Mouse (Mus musculus): ENCODE measurements around the gene Rbm34. TPM values are rescaled to one million over a fixed set of nuclear protein-coding genes. Genes with fewer than 3 reads are reported as not detected.

Rbm34 gene
- polyA plus RNA-seq, 1 experiment from 2014 or later, result 22.0 TPM

- 84% methylated on average over 1 of the region's 1 CpGs for WGBS
- ATAC-seq, result no peak
- H3K4me2 ChIP-seq (ENCODE audit: low read depth, low read length), result no peak overlapping the region; the same call in 1 of the 2 replicates
- no peaks in the 10 kb centered on the region for H3K36me3 ChIP-seq (ENCODE audit: control insufficient read depth, insufficient read depth, low read length)
- H3K4me1 ChIP-seq (ENCODE audit: control insufficient read depth, insufficient read depth, low read length), result peaks cover 7% of the 10 kb centered on the region; the same call in 1 of the 2 replicates
- no peaks in the 10 kb centered on the region for H3K27me3 ChIP-seq (replicated peaks; ENCODE audit: control insufficient read depth, insufficient read depth, low read length)
- no peak overlapping the region for H3K9ac ChIP-seq (ENCODE audit: low read depth, low read length)
- no peak overlapping the region for H3K27ac ChIP-seq (ENCODE audit: low read length)
- no peak overlapping the region for H3K4me3 ChIP-seq (ENCODE audit: low read length)
- no peaks in the 10 kb centered on the region for H3K9me3 ChIP-seq (ENCODE audit: control insufficient read depth, low read length)
These were observed 1.3 kb downstream of the Rbm34 start for GRCm38 (mm10) chr8:126969546-126969945.

- WGBS, result 92% methylated on average over 6 of the region's 6 CpGs
- Histone ChIP-seq H3K27me3 (replicated peaks; ENCODE audit: control insufficient read depth, insufficient read depth, low read length) (no peaks in the 10 kb centered on the region), H3K27ac (ENCODE audit: low read length) (no peak overlapping the region), H3K4me1 (ENCODE audit: control insufficient read depth, insufficient read depth, low read length) (peaks cover 7% of the 10 kb centered on the region; the same call in 1 of the 2 replicates), H3K4me2 (ENCODE audit: low read depth, low read length) (no peak overlapping the region), H3K9me3 (ENCODE audit: control insufficient read depth, low read length) (no peaks in the 10 kb centered on the region), H3K4me3 (ENCODE audit: low read length) (no peak overlapping the region), H3K9ac (ENCODE audit: low read depth, low read length) (no peak overlapping the region), H3K36me3 (ENCODE audit: control insufficient read depth, insufficient read depth, low read length) (no peaks in the 10 kb centered on the region)
- no peak for ATAC-seq
These were observed 2.8 kb downstream of the Rbm34 start for GRCm38 (mm10) chr8:126968107-126968506.

- no peak for ATAC-seq
These were observed 5.6 kb downstream of the Rbm34 start for GRCm38 (mm10) chr8:126965246-126965645.

GRCm38 (mm10) chr8:126962871-126963270 lies 8.0 kb downstream of the Rbm34 start:
- WGBS, result 90% methylated on average over 1 of the region's 1 CpGs
- no peaks in the 10 kb centered on the region for H3K27me3 ChIP-seq (replicated peaks; ENCODE audit: control insufficient read depth, insufficient read depth, low read length)
- no peak overlapping the region for H3K9ac ChIP-seq (ENCODE audit: low read depth, low read length)
- H3K36me3 ChIP-seq (ENCODE audit: control insufficient read depth, insufficient read depth, low read length), result no peaks in the 10 kb centered on the region
- no peaks in the 10 kb centered on the region for H3K4me1 ChIP-seq (ENCODE audit: control insufficient read depth, insufficient read depth, low read length)
- no peaks in the 10 kb centered on the region for H3K9me3 ChIP-seq (ENCODE audit: control insufficient read depth, low read length)
- no peak for ATAC-seq
- no peak overlapping the region for H3K4me3 ChIP-seq (ENCODE audit: low read length)
- no peak overlapping the region for H3K4me2 ChIP-seq (ENCODE audit: low read depth, low read length)
- no peak overlapping the region for H3K27ac ChIP-seq (ENCODE audit: low read length)

More at GRCm38 (mm10) chr8:126965246-126965645, 5.6 kb downstream of the Rbm34 start:
- H3K4me2 ChIP-seq (ENCODE audit: low read depth, low read length), result no peak overlapping the region
- H3K36me3 ChIP-seq (ENCODE audit: control insufficient read depth, insufficient read depth, low read length), result no peaks in the 10 kb centered on the region
- 81% methylated on average over 6 of the region's 6 CpGs for WGBS
- H3K27ac ChIP-seq (ENCODE audit: low read length), result no peak overlapping the region
- peaks cover 7% of the 10 kb centered on the region; the same call in 1 of the 2 replicates for H3K4me1 ChIP-seq (ENCODE audit: control insufficient read depth, insufficient read depth, low read length)
- H3K9me3 ChIP-seq (ENCODE audit: control insufficient read depth, low read length), result no peaks in the 10 kb centered on the region
- H3K27me3 ChIP-seq (replicated peaks; ENCODE audit: control insufficient read depth, insufficient read depth, low read length), result no peaks in the 10 kb centered on the region
- no peak overlapping the region for H3K9ac ChIP-seq (ENCODE audit: low read depth, low read length)
- no peak overlapping the region for H3K4me3 ChIP-seq (ENCODE audit: low read length)

GRCm38 (mm10) chr8:126961516-126961915 lies 9.4 kb downstream of the Rbm34 start:
- Histone ChIP-seq H3K27ac (ENCODE audit: low read length) (no peak overlapping the region), H3K9me3 (ENCODE audit: control insufficient read depth, low read length) (no peaks in the 10 kb centered on the region), H3K4me3 (ENCODE audit: low read length) (no peak overlapping the region), H3K4me2 (ENCODE audit: low read depth, low read length) (no peak overlapping the region), H3K36me3 (ENCODE audit: control insufficient read depth, insufficient read depth, low read length) (no peaks in the 10 kb centered on the region), H3K4me1 (ENCODE audit: control insufficient read depth, insufficient read depth, low read length) (no peaks in the 10 kb centered on the region), H3K27me3 (replicated peaks; ENCODE audit: control insufficient read depth, insufficient read depth, low read length) (no peaks in the 10 kb centered on the region), H3K9ac (ENCODE audit: low read depth, low read length) (no peak overlapping the region)
- 93% methylated on average over 3 of the region's 3 CpGs for WGBS
- ATAC-seq, result no peak

GRCm38 (mm10) chr8:126951900-126952636 lies 18.8 kb downstream of the Rbm34 start:
- H3K27ac ChIP-seq (ENCODE audit: low read length), result peak overlapping the region; percentile 84
- peaks cover 12% of the 10 kb centered on the region for H3K36me3 ChIP-seq (ENCODE audit: control insufficient read depth, insufficient read depth, low read length)
- H3K9ac ChIP-seq (ENCODE audit: low read depth, low read length), result no peak overlapping the region
- H3K9me3 ChIP-seq (ENCODE audit: control insufficient read depth, low read length), result no peaks in the 10 kb centered on the region
- peak; percentile 91 for ATAC-seq
- H3K4me1 ChIP-seq (ENCODE audit: control insufficient read depth, insufficient read depth, low read length), result no peaks in the 10 kb centered on the region
- WGBS, result 77% methylated on average over 11 of the region's 11 CpGs
- H3K4me2 ChIP-seq (ENCODE audit: low read depth, low read length), result no peak overlapping the region
- H3K4me3 ChIP-seq (ENCODE audit: low read length), result no peak overlapping the region
- no peaks in the 10 kb centered on the region for H3K27me3 ChIP-seq (replicated peaks; ENCODE audit: control insufficient read depth, insufficient read depth, low read length)

- no peaks in the 10 kb centered on the region; the same call in 1 of the 2 replicates for H3K4me1 ChIP-seq (ENCODE audit: control insufficient read depth, insufficient read depth, low read length)
- ATAC-seq, result no peak
- no peak overlapping the region for H3K4me3 ChIP-seq (ENCODE audit: low read length)
- WGBS, result 80% methylated on average over 2 of the region's 2 CpGs
- peaks cover 12% of the 10 kb centered on the region for H3K36me3 ChIP-seq (ENCODE audit: control insufficient read depth, insufficient read depth, low read length)
- no peaks in the 10 kb centered on the region for H3K27me3 ChIP-seq (replicated peaks; ENCODE audit: control insufficient read depth, insufficient read depth, low read length)
- no peak overlapping the region for H3K9ac ChIP-seq (ENCODE audit: low read depth, low read length)
- H3K9me3 ChIP-seq (ENCODE audit: control insufficient read depth, low read length), result no peaks in the 10 kb centered on the region
- H3K27ac ChIP-seq (ENCODE audit: low read length), result no peak overlapping the region
- no peak overlapping the region for H3K4me2 ChIP-seq (ENCODE audit: low read depth, low read length)
These were observed 21.3 kb downstream of the Rbm34 start for GRCm38 (mm10) chr8:126949527-126949926.

GRCm38 (mm10) chr8:126946444-126946843 lies 24.4 kb downstream of the Rbm34 start:
- no peaks in the 10 kb centered on the region for H3K27me3 ChIP-seq (replicated peaks; ENCODE audit: control insufficient read depth, insufficient read depth, low read length)
- no peak overlapping the region for H3K9ac ChIP-seq (ENCODE audit: low read depth, low read length)
- ATAC-seq, result no peak
- peak overlapping the region; percentile 62; the same call in 1 of the 2 replicates for H3K27ac ChIP-seq (ENCODE audit: low read length)
- no peak overlapping the region for H3K4me2 ChIP-seq (ENCODE audit: low read depth, low read length)
- peaks cover 7% of the 10 kb centered on the region for H3K36me3 ChIP-seq (ENCODE audit: control insufficient read depth, insufficient read depth, low read length)
- no peak overlapping the region for H3K4me3 ChIP-seq (ENCODE audit: low read length)
- no peaks in the 10 kb centered on the region for H3K9me3 ChIP-seq (ENCODE audit: control insufficient read depth, low read length)
- peaks cover 10% of the 10 kb centered on the region for H3K4me1 ChIP-seq (ENCODE audit: control insufficient read depth, insufficient read depth, low read length)
- 81% methylated on average over 7 of the region's 7 CpGs for WGBS

DNA sequence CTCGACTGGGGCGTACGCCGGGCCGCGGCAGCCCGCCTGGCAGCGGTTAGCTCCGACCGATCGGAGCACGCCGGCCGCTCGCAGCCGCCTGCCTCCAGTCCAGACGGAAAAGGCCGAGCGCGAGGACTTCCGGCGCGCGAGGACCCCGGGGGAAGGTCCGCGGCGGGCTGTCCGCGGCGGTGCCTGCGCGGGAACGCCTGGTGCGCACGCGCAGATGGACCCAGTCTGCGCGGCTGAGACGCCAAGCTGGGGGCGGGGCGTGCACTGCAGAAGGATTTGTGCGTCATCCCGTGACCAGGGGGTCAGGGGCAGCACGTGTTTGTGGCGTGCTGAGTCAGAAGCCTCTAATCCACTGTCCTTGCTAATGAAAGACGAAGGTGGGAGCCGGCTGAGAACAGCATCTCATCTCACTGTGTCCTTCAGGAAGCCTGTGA lies 25.1 kb downstream of the Rbm34 start, which contains the start of gene Tomm20:
TSS of gene Tomm20 (minus strand) at position 115 of the 434 bp plus-strand sequence.
- Histone ChIP-seq H3K9me3 (ENCODE audit: control insufficient read depth, low read length) (no peaks in the 10 kb centered on the region), H3K27me3 (replicated peaks; ENCODE audit: control insufficient read depth, insufficient read depth, low read length) (no peaks in the 10 kb centered on the region), H3K4me1 (ENCODE audit: control insufficient read depth, insufficient read depth, low read length) (peaks cover 10% of the 10 kb centered on the region), H3K9ac (ENCODE audit: low read depth, low read length) (peak within 1 kb of the TSS; percentile 95), H3K4me2 (ENCODE audit: low read depth, low read length) (peak within 1 kb of the TSS; percentile 78), H3K4me3 (ENCODE audit: low read length) (peak within 1 kb of the TSS; percentile 90), H3K27ac (ENCODE audit: low read length) (peak within 1 kb of the TSS; percentile 86), H3K36me3 (ENCODE audit: control insufficient read depth, insufficient read depth, low read length) (peaks cover 6% of the 10 kb centered on the region; the same call in 1 of the 2 replicates)
- peak; percentile 91 for ATAC-seq
- whole genome bisulfite sequencing, result under 1% methylated on average over 48 of the region's 48 CpGs

Measured in intestine, embryonic 16.5 days (tissue).